Mouse (Mus musculus) forebrain, embryonic 10.5 days (tissue): ENCODE measurements around the gene Slc25a13. TPM values are rescaled to one million over a fixed set of nuclear protein-coding genes. Genes with fewer than 3 reads are reported as not detected.

Source experiments
- DNase-seq: peaks from one replicate; pipeline ENCODE4 v3.0.0-alpha.2; 2017; ENCODE audit warnings: low spot score; ENCODE audit errors: extremely low spot score
- H3K27ac ChIP-seq: fragments of 300-500 bp; sonication (generic); 2 replicates; pipeline ENCODE4 v1.5.1; 2016; ENCODE audit warnings: mild to moderate bottlenecking
- H3K27me3 ChIP-seq: fragments of 300-500 bp; sonication (generic); 2 replicates; pipeline ENCODE4 v1.6.1; 2016; ENCODE audit warnings: mild to moderate bottlenecking; ENCODE audit not compliant: poor library complexity, severe bottlenecking
- H3K36me3 ChIP-seq: fragments of 300-500 bp; sonication (generic); replicated peaks from 2 replicates; pipeline ENCODE4 v1.6.1; 2016; ENCODE audit warnings: mild to moderate bottlenecking, moderate library complexity
- H3K4me1 ChIP-seq: fragments of 300-500 bp; sonication (generic); 2 replicates; pipeline ENCODE4 v1.6.1; 2016
- H3K4me3 ChIP-seq: fragments of 300-500 bp; sonication (generic); 2 replicates; pipeline ENCODE4 v1.5.1; 2016; ENCODE audit warnings: mild to moderate bottlenecking, moderate library complexity
- H3K9me3 ChIP-seq: fragments of 300-500 bp; sonication (generic); 2 replicates; pipeline ENCODE4 v1.6.1; 2016; ENCODE audit warnings: mild to moderate bottlenecking, moderate library complexity
- WGBS: fragments of 180-500 bp; shearing (Covaris S2); methylation state at CpG from one replicate; pipeline ENCODE4 v1.1.7; 2016; 5-methylcytosine and 5-hydroxymethylcytosine counted together
- polyA plus RNA-seq: library from polyadenylated mRNA; unstranded; fragments of >200 nt; fragmentation: Nextera tagmentation; extraction: Ambion mirVana; gene quantifications from 2 replicates; pipeline ENCODE4 v1.2.1, GENCODE M21; 2016

Gene Slc25a13
- polyA plus RNA-seq, 1 experiment from 2014 or later = 54.3 TPM

DNA sequence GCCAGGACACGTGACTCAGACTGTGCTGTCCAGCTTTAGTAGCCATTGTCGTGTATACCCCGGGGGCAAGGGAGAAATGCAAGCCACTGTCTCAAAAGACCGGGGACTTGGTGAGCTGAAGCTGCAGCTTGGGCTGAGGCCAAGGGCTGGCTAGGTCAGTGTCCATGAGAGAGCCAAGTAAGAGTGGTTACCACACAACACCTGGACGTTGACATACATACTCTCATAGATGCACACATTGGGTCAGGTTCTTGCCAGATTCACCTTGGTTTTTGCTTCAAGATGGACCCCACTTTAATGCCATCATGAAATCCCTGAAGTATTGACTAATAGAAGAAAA lies 283 bp upstream of the Slc25a13 start:
- no peaks in the 10 kb centered on the region for H3K36me3 ChIP-seq
- peak overlapping the region; percentile 95 for H3K27ac ChIP-seq
- no peaks in the 10 kb centered on the region for H3K9me3 ChIP-seq
- no peak for DNase-seq
- peaks cover 29% of the 10 kb centered on the region for H3K4me1 ChIP-seq
- whole genome bisulfite sequencing = 11% methylated on average over 5 of the region's 5 CpGs
- H3K27me3 ChIP-seq = no peaks in the 10 kb centered on the region; the same call in 1 of the 2 replicates
- peak overlapping the region; percentile 85 for H3K4me3 ChIP-seq

DNA sequence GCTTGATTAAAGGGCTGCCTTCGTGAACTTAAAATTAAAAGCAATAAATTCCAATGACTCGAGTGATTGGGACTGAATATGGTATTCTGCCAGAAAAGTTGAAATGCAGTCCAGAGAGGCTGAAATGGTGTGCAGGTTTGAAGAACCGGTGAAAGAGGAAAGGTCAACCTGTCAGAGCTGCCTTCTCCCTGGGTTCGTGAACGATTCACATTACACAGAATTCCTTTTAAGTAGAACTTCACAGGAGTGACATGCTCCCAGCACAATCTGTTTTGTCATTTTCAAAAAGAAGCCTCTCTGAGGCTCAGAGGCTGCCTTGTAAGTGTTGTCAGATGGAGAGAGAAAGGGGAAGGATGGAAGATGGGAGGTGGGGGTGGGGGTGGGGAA lies 860 bp downstream of the Slc25a13 start:
- DNase-seq = no peak
- Histone ChIP-seq H3K27me3 (no peaks in the 10 kb centered on the region; the same call in 1 of the 2 replicates), H3K27ac (peak overlapping the region; percentile 95), H3K4me1 (peaks cover 29% of the 10 kb centered on the region), H3K4me3 (peak overlapping the region; percentile 85), H3K9me3 (no peaks in the 10 kb centered on the region), H3K36me3 (peaks cover 7% of the 10 kb centered on the region)
- WGBS = 42% methylated on average over 5 of the region's 5 CpGs

GRCm38 (mm10) chr6:6212360-6213310 lies 4.3 kb downstream of the Slc25a13 start:
- H3K27me3 ChIP-seq = no peaks in the 10 kb centered on the region
- H3K4me3 ChIP-seq = no peak overlapping the region
- WGBS = 87% methylated on average over 8 of the region's 8 CpGs

DNA sequence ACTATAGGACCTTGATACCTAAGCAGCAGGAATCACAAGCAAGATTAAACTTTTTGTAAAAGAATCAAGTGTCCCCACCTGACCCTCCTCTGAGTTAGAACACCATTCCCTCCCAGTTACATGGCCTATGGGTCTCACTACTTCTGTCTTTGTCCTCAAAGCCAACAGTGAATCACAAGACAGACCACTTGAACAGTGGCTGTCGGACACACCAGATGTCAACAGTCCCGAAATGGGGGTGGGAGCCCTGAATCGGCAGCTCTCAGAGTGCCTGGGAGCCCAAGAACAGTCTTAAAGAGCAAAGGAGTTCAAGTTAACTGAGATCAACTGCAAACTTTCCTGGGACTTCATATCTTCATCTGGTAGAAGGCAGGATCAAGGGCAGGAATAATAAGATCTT lies 5.0 kb downstream of the Slc25a13 start:
- no peak overlapping the region for H3K27ac ChIP-seq
- H3K36me3 ChIP-seq = peaks cover 24% of the 10 kb centered on the region
- H3K4me1 ChIP-seq = peaks cover 26% of the 10 kb centered on the region
- H3K27me3 ChIP-seq = no peaks in the 10 kb centered on the region
- H3K4me3 ChIP-seq = no peak overlapping the region
- H3K9me3 ChIP-seq = no peaks in the 10 kb centered on the region
- DNase-seq = no peak
- 84% methylated on average over 3 of the region's 3 CpGs for WGBS

More at GRCm38 (mm10) chr6:6212360-6213310, 4.3 kb downstream of the Slc25a13 start:
- H3K36me3 ChIP-seq = peaks cover 22% of the 10 kb centered on the region
- H3K9me3 ChIP-seq = no peaks in the 10 kb centered on the region
- no peak for DNase-seq
- peaks cover 31% of the 10 kb centered on the region for H3K4me1 ChIP-seq
- no peak overlapping the region for H3K27ac ChIP-seq

- Histone ChIP-seq H3K27me3 (no peaks in the 10 kb centered on the region), H3K27ac (no peak overlapping the region), H3K4me1 (peaks cover 12% of the 10 kb centered on the region), H3K4me3 (no peak overlapping the region), H3K9me3 (no peaks in the 10 kb centered on the region), H3K36me3 (peaks cover 24% of the 10 kb centered on the region)
- 94% methylated on average over 7 of the region's 7 CpGs for WGBS
- DNase-seq = no peak
These were observed 6.3 kb downstream of the Slc25a13 start for GRCm38 (mm10) chr6:6210637-6211036.

DNA sequence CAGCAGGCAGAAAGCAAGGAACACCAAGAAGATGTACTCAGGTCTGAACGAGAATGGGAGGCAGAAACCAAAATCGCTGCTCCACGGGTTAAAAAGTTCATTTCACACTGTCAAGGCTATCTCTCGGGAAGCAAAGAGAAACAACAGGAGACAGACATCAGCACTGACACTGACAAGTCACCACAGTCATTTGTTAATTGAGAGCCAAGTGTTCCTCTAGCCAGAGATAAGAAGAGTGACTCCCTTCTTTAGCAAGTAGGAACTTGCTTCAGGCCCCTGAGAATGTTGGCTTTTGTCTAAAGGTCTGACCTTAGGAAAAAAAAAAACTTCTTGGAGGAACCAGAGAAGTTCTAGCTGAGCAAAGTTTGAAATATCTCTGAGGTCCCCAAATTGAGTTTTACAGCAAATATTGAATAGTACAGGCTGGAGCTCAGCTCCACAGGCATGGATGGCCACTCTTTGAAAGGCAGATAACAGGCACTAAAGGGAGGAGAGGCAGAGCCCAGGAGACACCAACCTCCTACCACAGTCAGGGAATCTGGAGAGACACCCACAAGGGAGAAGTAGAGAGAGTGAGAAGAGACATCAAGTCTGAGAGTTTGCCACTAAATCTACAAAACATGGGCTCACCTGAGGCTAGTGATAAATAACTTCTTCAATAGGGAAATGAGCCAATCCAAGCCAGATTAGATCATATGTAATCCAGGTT lies 8.5 kb downstream of the Slc25a13 start:
- no peak for DNase-seq
- Histone ChIP-seq H3K27me3 (no peaks in the 10 kb centered on the region), H3K36me3 (peaks cover 24% of the 10 kb centered on the region), H3K4me3 (no peak overlapping the region), H3K9me3 (no peaks in the 10 kb centered on the region), H3K4me1 (peaks cover 9% of the 10 kb centered on the region), H3K27ac (no peak overlapping the region)
- WGBS = 87% methylated on average over 4 of the region's 4 CpGs

DNA sequence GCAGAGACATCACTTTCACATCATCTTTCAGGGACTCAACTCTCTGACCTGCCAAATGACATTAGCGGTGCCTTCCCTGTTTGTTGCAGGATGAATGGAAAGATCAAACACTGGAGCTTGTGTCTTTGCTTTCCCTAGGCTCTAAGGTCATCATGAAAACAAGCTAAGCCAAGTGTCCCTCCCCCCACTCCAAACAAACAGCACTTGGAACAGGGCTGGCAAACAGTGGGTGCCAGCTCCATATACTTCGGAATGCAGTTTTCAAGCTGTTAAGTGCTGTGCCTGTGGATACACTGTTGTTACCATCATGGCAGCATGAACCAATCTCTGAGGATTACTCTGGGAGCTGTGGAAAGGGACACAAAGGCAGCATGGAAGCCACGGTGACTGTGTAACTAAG lies 9.1 kb downstream of the Slc25a13 start:
- peaks cover 24% of the 10 kb centered on the region for H3K36me3 ChIP-seq
- peaks cover 3% of the 10 kb centered on the region for H3K4me1 ChIP-seq
- H3K27ac ChIP-seq = no peak overlapping the region
- WGBS = 89% methylated on average over 3 of the region's 3 CpGs
- no peak for DNase-seq
- no peak overlapping the region for H3K4me3 ChIP-seq
- H3K27me3 ChIP-seq = no peaks in the 10 kb centered on the region
- no peaks in the 10 kb centered on the region for H3K9me3 ChIP-seq

DNA sequence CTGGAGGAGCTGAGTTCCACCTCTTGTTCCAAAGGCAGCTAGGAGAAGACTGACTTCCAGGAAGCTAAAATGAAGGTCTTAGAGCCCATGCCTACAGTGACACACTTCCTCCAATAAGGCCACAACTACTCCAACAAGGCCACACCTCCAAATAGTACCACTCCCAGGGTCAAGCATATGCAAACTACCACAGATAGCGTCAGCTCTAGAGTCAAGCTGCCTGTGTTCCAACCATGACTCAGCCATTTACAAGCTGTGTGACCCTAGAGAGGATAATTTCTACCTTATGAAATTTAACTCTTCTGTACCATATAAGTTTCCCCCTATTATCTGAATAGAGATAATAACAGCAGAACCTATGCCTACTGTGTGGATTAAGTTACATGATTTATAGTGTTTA lies 9.6 kb downstream of the Slc25a13 start:
- Histone ChIP-seq H3K4me1 (peaks cover 2% of the 10 kb centered on the region; the same call in 1 of the 2 replicates), H3K27me3 (no peaks in the 10 kb centered on the region), H3K4me3 (no peak overlapping the region), H3K36me3 (peaks cover 24% of the 10 kb centered on the region), H3K27ac (no peak overlapping the region), H3K9me3 (no peaks in the 10 kb centered on the region)
- WGBS = 90% methylated on average over 1 of the region's 1 CpGs
- no peak for DNase-seq

- WGBS = 97% methylated on average over 3 of the region's 3 CpGs
- no peaks in the 10 kb centered on the region for H3K9me3 ChIP-seq
These were observed 11.3 kb downstream of the Slc25a13 start for GRCm38 (mm10) chr6:6205599-6206165.

GRCm38 (mm10) chr6:6202451-6202850 lies 14.5 kb downstream of the Slc25a13 start:
- DNase-seq = no peak
- Histone ChIP-seq H3K4me3 (no peak overlapping the region), H3K36me3 (peaks cover 21% of the 10 kb centered on the region), H3K27ac (no peak overlapping the region), H3K27me3 (no peaks in the 10 kb centered on the region), H3K9me3 (no peaks in the 10 kb centered on the region), H3K4me1 (0 out of 2 replicates have a peak, but pooled peaks cover 3% of the 10 kb centered on the region)
- 91% methylated on average over 6 of the region's 6 CpGs for WGBS

More at GRCm38 (mm10) chr6:6205599-6206165, 11.3 kb downstream of the Slc25a13 start:
- H3K4me1 ChIP-seq = 0 out of 2 replicates have a peak, but pooled peaks cover 5% of the 10 kb centered on the region
- H3K4me3 ChIP-seq = no peak overlapping the region
- H3K36me3 ChIP-seq = peaks cover 24% of the 10 kb centered on the region
- no peak overlapping the region for H3K27ac ChIP-seq
- no peak for DNase-seq
- H3K27me3 ChIP-seq = no peaks in the 10 kb centered on the region

DNA sequence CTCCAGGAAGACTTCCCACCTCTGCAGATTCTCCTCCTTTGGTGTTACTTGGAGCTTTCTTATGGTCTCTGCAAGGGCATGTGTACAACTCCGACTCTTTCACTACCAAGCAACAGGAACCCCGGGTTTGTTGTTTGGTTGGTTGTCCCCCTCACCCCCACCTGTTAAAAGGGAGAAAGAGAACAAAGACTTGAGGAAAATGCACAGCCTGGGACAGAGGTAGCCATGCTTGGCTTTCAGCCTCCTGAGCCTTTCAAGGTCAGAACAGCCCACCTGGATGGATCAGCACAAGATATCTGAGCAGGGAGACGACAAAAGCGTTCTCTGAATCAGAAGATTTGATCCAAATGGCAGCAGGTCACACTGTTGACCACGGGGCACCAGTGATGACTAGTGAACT lies 15.0 kb downstream of the Slc25a13 start:
- H3K36me3 ChIP-seq = peaks cover 23% of the 10 kb centered on the region
- no peak overlapping the region for H3K4me3 ChIP-seq
- H3K9me3 ChIP-seq = no peaks in the 10 kb centered on the region
- H3K27me3 ChIP-seq = no peaks in the 10 kb centered on the region
- no peak overlapping the region for H3K27ac ChIP-seq
- DNase-seq = no peak
- WGBS = 85% methylated on average over 5 of the region's 5 CpGs
- H3K4me1 ChIP-seq = 0 out of 2 replicates have a peak, but pooled peaks cover 3% of the 10 kb centered on the region

DNA sequence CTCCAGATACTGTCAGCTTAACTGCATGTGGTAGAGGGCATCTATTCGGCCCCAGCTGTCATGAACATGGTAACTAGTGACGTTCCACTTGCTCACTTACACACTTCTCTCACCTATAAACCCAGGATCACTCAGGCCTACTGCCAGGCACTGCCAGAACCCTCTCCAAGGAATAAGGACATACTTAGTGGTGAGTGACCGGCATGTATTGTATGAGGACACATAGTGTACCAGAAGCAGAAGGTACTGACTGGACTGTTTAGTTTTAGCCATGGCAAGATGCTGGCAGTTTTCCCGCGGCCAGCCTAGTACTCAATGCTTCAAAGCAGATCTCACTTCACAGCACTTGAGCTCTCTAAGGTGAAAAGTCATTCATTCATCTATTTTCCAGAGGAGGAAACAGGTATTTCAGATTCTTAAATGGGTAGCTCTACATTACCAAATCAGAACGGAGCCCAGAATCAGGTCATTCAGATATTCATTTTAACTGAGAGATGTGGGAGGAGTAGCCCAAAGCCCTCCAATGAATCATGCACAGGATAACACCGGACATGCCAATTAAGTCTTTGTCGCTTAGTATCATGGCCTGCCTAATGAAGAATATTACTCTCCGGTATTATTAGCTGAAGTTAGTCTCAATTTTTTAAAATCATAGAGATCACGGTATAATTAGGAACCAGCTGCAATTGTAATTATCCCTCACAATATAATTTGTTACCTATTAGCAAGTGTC lies 17.7 kb downstream of the Slc25a13 start:
- no peak for DNase-seq
- 89% methylated on average over 10 of the region's 10 CpGs for WGBS
- Histone ChIP-seq H3K36me3 (peaks cover 41% of the 10 kb centered on the region), H3K4me3 (no peak overlapping the region), H3K4me1 (0 out of 2 replicates have a peak, but pooled peaks cover 3% of the 10 kb centered on the region), H3K27me3 (no peaks in the 10 kb centered on the region), H3K9me3 (no peaks in the 10 kb centered on the region), H3K27ac (no peak overlapping the region)
